In the genomic region with DNA sequence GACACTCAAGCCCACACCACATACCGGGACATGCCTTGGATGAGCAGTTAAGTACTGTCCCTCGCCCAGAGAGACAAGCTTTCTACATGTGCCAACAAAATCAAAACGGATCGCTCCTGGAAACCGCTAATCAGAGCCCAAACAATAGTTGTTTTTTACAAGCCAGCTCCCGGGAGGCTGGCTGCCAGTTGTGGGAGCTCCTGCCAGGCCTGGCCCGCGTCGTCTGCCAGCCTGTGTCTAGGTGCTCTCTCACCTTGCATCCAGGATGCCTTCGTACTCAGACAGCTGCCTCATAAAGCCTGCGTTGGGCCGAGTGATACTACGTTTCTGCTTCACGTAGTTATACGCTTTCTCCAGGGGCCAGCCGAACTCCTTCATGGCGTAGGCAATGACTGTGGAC, we compare ENCODE assay signal across 17 mouse cellular contexts. TPM values are rescaled to one million over a fixed set of nuclear protein-coding genes. Genes with fewer than 3 reads are reported as not detected.
DNase-seq lines count a peak whose midpoint lies in the region; ATAC-seq and TF ChIP-seq lines count a peak whose summit lies in the region.
"Had no signal": no experiment of that assay in that cellular context is flagged by ENCODE, and none has a peak within 500 bp of the region (broad histone marks: within the 10 kb centered on the region; RNA-seq: fewer than 3 reads in every experiment).

No protein-coding gene starts in this region.

- no peaks in the 10 kb centered on the region for H3K27me3 ChIP-seq in hindbrain, embryonic 16.5 days (replicated peaks; ENCODE audit: control insufficient read depth, insufficient read depth, low read length)
- H3K27me3 ChIP-seq in hindbrain, embryonic 12.5 days = no peaks in the 10 kb centered on the region
- no peaks in the 10 kb centered on the region for H3K27me3 ChIP-seq in intestine, postnatal 0 days (replicated peaks; ENCODE audit: control insufficient read depth, insufficient read depth, low read length)
- H3K27me3 ChIP-seq: neural tube, embryonic 12.5 days had no signal

- peaks cover 42% of the 10 kb centered on the region for H3K36me3 ChIP-seq in hindbrain, embryonic 16.5 days (ENCODE audit: control insufficient read depth, insufficient read depth, low read length)
- peaks cover 79% of the 10 kb centered on the region for H3K36me3 ChIP-seq in hindbrain, embryonic 12.5 days
- H3K36me3 ChIP-seq in intestine, postnatal 0 days (ENCODE audit: control insufficient read depth, insufficient read depth) = peaks cover 75% of the 10 kb centered on the region

- H3K9me3 ChIP-seq in hindbrain, embryonic 16.5 days (ENCODE audit: control insufficient read depth, low read length) = no peaks in the 10 kb centered on the region
- 0 out of 2 replicates have a peak, but pooled peaks cover 5% of the 10 kb centered on the region for H3K9me3 ChIP-seq in hindbrain, embryonic 12.5 days (replicated peaks)
- H3K9me3 ChIP-seq in intestine, postnatal 0 days (ENCODE audit: control insufficient read depth) = no peaks in the 10 kb centered on the region
- H3K9me3 ChIP-seq: neural tube, embryonic 12.5 days had no signal

- H3K4me1 ChIP-seq in hindbrain, embryonic 16.5 days (ENCODE audit: control insufficient read depth, insufficient read depth, low read depth, low read length) = no peaks in the 10 kb centered on the region
- no peaks in the 10 kb centered on the region for H3K4me1 ChIP-seq in hindbrain, embryonic 12.5 days
- H3K4me1 ChIP-seq in intestine, postnatal 0 days (replicated peaks; ENCODE audit: control insufficient read depth, insufficient read depth, low read length) = no peaks in the 10 kb centered on the region
- H3K4me1 ChIP-seq in lung, adult 2 months (ENCODE audit: control insufficient read depth, insufficient read depth, low read length) = peaks cover 26% of the 10 kb centered on the region

- peak; percentile 42 for DNase-seq in cerebellum, adult 11-12 months
- peak; percentile 38 for DNase-seq in Muller cell, postnatal 12 days (ENCODE audit: inconsistent ontology term)
- peak; percentile 26 for DNase-seq in fat pad, adult 2 months (ENCODE audit: extremely low read depth, low read depth, low spot score)
- DNase-seq in lung, adult 2 months = no peak
- DNase-seq: adrenal gland, postnatal 25 days; kidney, postnatal 14 days; midbrain, embryonic 14.5 days; right cerebral cortex, adult 18-20 months; thymus, adult 2 months had no signal

- WGBS in hindbrain, embryonic 16.5 days = 80% methylated on average over 17 of the region's 17 CpGs
- WGBS in hindbrain, embryonic 12.5 days = 93% methylated on average over 17 of the region's 17 CpGs
- WGBS in intestine, postnatal 0 days = 91% methylated on average over 17 of the region's 17 CpGs
- WGBS in lung, adult 2 months = 67% methylated on average over 17 of the region's 17 CpGs

- no peak for TF ChIP-seq POLR2A in lung, adult 2 months (IDR thresholded peaks at IDR 0.05; ENCODE audit: borderline replicate concordance, extremely low read depth, low read depth, low read length)

- peak overlapping the region; percentile 4; the same call in 1 of the 2 replicates for H3K9ac ChIP-seq in hindbrain, embryonic 16.5 days (ENCODE audit: low read depth, low read length)
- H3K9ac ChIP-seq in hindbrain, embryonic 12.5 days = no peak overlapping the region
- H3K9ac ChIP-seq in intestine, postnatal 0 days (ENCODE audit: low read depth, low read length) = no peak overlapping the region
- H3K9ac ChIP-seq: liver, embryonic 14.5 days; neural tube, embryonic 12.5 days had no signal

- no peak overlapping the region for H3K4me3 ChIP-seq in hindbrain, embryonic 16.5 days (ENCODE audit: low read length)
- no peak overlapping the region for H3K4me3 ChIP-seq in hindbrain, embryonic 12.5 days
- H3K4me3 ChIP-seq in intestine, postnatal 0 days (ENCODE audit: low read depth, low read length) = no peak overlapping the region
- H3K4me3 ChIP-seq in lung, adult 2 months (replicated peaks; ENCODE audit: extremely low read depth, low read depth, low read length) = no peak overlapping the region
- H3K4me3 ChIP-seq: neural tube, embryonic 12.5 days had no signal

- no peak for ATAC-seq in cerebellum, adult (ENCODE audit: insufficient number of reproducible peaks, low FRiP score, low TSS enrichment)
- ATAC-seq in hindbrain, embryonic 16.5 days = no peak
- ATAC-seq in hindbrain, embryonic 12.5 days (ENCODE audit: low FRiP score) = no peak
- no peak for ATAC-seq in intestine, postnatal 0 days

- H3K27ac ChIP-seq in hindbrain, embryonic 16.5 days (ENCODE audit: low read depth, low read length) = no peak overlapping the region
- no peak overlapping the region for H3K27ac ChIP-seq in hindbrain, embryonic 12.5 days
- no peak overlapping the region for H3K27ac ChIP-seq in intestine, postnatal 0 days (ENCODE audit: low read depth, low read length)
- H3K27ac ChIP-seq: liver, embryonic 14.5 days; neural tube, embryonic 12.5 days had no signal

- no peak for TF ChIP-seq CTCF in intestine, postnatal 0 days (IDR thresholded peaks at IDR 0.05; ENCODE audit: low read depth)
- no peak for TF ChIP-seq CTCF in lung, adult 2 months (IDR thresholded peaks at IDR 0.05; ENCODE audit: insufficient read depth, low read length)

- no peak overlapping the region for H3K4me2 ChIP-seq in hindbrain, embryonic 16.5 days (ENCODE audit: low read length)
- no peak overlapping the region for H3K4me2 ChIP-seq in hindbrain, embryonic 12.5 days (replicated peaks)
- H3K4me2 ChIP-seq in intestine, postnatal 0 days (replicated peaks; ENCODE audit: low read depth) = no peak overlapping the region
- H3K4me2 ChIP-seq: neural tube, embryonic 12.5 days had no signal

RNA-seq across cellular contexts. Expression of a gene that starts 41.6 kb away (rescaled TPM):
- 176 and 191 TPM in 2 replicates for polyA plus RNA-seq in hindbrain, embryonic 16.5 days (2015; fragmentation: Nextera tagmentation; extraction: Ambion mirVana)
- polyA plus RNA-seq in hindbrain, embryonic 12.5 days (2016; fragmentation: Nextera tagmentation; extraction: Ambion mirVana) = 226 and 233 TPM in 2 replicates
- 116 and 127 TPM in 2 replicates for polyA plus RNA-seq in intestine, postnatal 0 days (2015; fragmentation: Nextera tagmentation; extraction: Ambion mirVana)
- 86.7 and 104 TPM in 2 replicates for polyA plus RNA-seq in lung, adult 2 months (2012; rRNA removed)

RNA-seq across cellular contexts. Expression of a gene that starts 43.6 kb away (rescaled TPM):
- 9.6 and 13.2 TPM in 2 replicates for polyA plus RNA-seq in hindbrain, embryonic 16.5 days (2015; fragmentation: Nextera tagmentation; extraction: Ambion mirVana)
- polyA plus RNA-seq in hindbrain, embryonic 12.5 days (2016; fragmentation: Nextera tagmentation; extraction: Ambion mirVana) = 22.4 and 27.9 TPM in 2 replicates
- 5.1 TPM in 2 replicates for polyA plus RNA-seq in intestine, postnatal 0 days (2015; fragmentation: Nextera tagmentation; extraction: Ambion mirVana)
- 22.1 and 27.3 TPM in 2 replicates for polyA plus RNA-seq in lung, adult 2 months (2012; rRNA removed)

RNA-seq across cellular contexts. Expression of a gene that starts 53.4 kb away (rescaled TPM):
- polyA plus RNA-seq in hindbrain, embryonic 16.5 days (2015; fragmentation: Nextera tagmentation; extraction: Ambion mirVana) = not detected in 2 replicates
- not detected in 2 replicates for polyA plus RNA-seq in hindbrain, embryonic 12.5 days (2016; fragmentation: Nextera tagmentation; extraction: Ambion mirVana)
- polyA plus RNA-seq in intestine, postnatal 0 days (2015; fragmentation: Nextera tagmentation; extraction: Ambion mirVana) = 18.2 and 23.2 TPM in 2 replicates
- polyA plus RNA-seq in lung, adult 2 months (2012; rRNA removed) = 0.05 and 0.17 TPM in 2 replicates
- polyA plus RNA-seq: cortical plate, adult 2 months; heart, embryonic 14.5 days; liver, embryonic 14.5 days; midbrain, embryonic 14.5 days; neural tube, embryonic 12.5 days had no signal

Comparison
In these comparisons a context has a peak if more than half of its experiments do, and no peak if none do; other contexts are left out.
1. RNA of a gene that starts 53.4 kb away (polyA plus RNA-seq): 18.2 to 23.2 TPM in intestine, postnatal 0 days; 0.05 to 0.17 TPM in lung, adult 2 months, not detected in hindbrain, embryonic 16.5 days and not detected in hindbrain, embryonic 12.5 days; every median in the first group is over 10 times any median in the second.